Mouse (Mus musculus) thymus, adult 2 months (tissue): ENCODE results near the gene Pin1rt1. TPM values are rescaled to one million over a fixed set of nuclear protein-coding genes. Genes with fewer than 3 reads are reported as not detected.
A peak's percentile ranks its signal among the peaks of the same experiment; 100 is the strongest.

Experiments used
- DNase-seq: peaks from one replicate; pipeline ENCODE4 v3.0.0; 2021
- H3K27ac ChIP-seq: fragments of 200-500 bp; 2 replicates; pipeline ENCODE4 v1.5.1; 2012; ENCODE audit warnings: low read length, control low read depth; ENCODE audit not compliant: control insufficient read depth, insufficient read depth
- H3K27me3 ChIP-seq: fragments of 200-500 bp; 2 replicates; pipeline ENCODE4 v1.6.1; 2012; ENCODE audit warnings: mild to moderate bottlenecking, low read length, moderate library complexity, mixed read lengths; ENCODE audit not compliant: control insufficient read depth, insufficient read depth
- H3K36me3 ChIP-seq: fragments of 200-500 bp; 2 replicates; pipeline ENCODE4 v1.6.1; 2012; ENCODE audit warnings: mild to moderate bottlenecking, low read length, moderate library complexity; ENCODE audit not compliant: control insufficient read depth, insufficient read depth
- H3K4me1 ChIP-seq: fragments of 200-500 bp; replicated peaks from 2 replicates; pipeline ENCODE4 v1.6.1; 2012; ENCODE audit warnings: low read length; ENCODE audit not compliant: control insufficient read depth, insufficient read depth
- H3K4me3 ChIP-seq: fragments of 200-500 bp; 2 replicates; pipeline ENCODE4 v1.5.1; 2012; ENCODE audit warnings: mild to moderate bottlenecking, low read length, control low read depth, moderate library complexity; ENCODE audit not compliant: control insufficient read depth, insufficient read depth
- CTCF ChIP-seq: fragments of 200-500 bp; IDR thresholded peaks from 2 replicates; pipeline ENCODE4 v1.5.1; 2012; ENCODE audit warnings: mild to moderate bottlenecking, control low read depth, low read length, moderate library complexity, borderline replicate concordance; ENCODE audit not compliant: control insufficient read depth, poor library complexity, insufficient read depth; ENCODE audit errors: extremely low read depth
- POLR2A ChIP-seq: fragments of 200-500 bp; IDR thresholded peaks from 2 replicates; pipeline ENCODE4 v1.6.1; 2012; ENCODE audit warnings: mild to moderate bottlenecking, low read length, control low read depth, moderate library complexity; ENCODE audit not compliant: control insufficient read depth, poor library complexity, insufficient read depth; ENCODE audit errors: extremely low read depth
- WGBS: fragments of 180-500 bp; shearing (Covaris S2); methylation state at CpG from one replicate; pipeline ENCODE4 v1.1.7; 2018; 5-methylcytosine and 5-hydroxymethylcytosine counted together
- polyA plus RNA-seq: library from polyadenylated mRNA; depleted of rRNA; stranded (reverse); fragments of >200 nt; gene quantifications from 2 replicates; pipeline ENCODE4 v1.2.3, GENCODE M21; 2012; rRNA removed

Pin1rt1 gene
- polyA plus RNA-seq, 1 experiment: not detected

DNA sequence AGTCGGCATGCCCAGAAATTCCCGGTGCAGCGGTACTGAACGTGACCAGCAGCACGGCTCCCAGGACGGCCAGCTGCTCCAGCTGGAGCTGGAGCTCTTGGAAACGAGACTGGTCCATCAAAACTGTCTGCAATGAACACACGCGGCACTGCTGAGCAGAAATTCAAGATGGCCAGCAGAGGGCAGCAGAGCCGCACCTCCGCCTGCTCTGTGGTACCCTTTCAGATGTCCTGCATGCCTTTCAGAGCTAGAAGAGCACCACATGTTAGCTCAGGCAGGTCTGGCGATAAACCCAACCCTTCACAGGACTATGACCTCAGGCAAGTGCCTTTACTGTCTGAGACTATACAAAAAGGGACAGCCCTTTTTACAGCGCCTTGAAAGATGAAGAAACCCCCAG, 30.8 kb downstream of the Pin1rt1 start:
- 17% methylated on average over 13 of the region's 13 CpGs for WGBS
- H3K27me3 ChIP-seq: no peaks in the 10 kb centered on the region
- TF ChIP-seq CTCF: peak; percentile 97
- TF ChIP-seq POLR2A: no peak
- no peaks in the 10 kb centered on the region for H3K36me3 ChIP-seq
- no peak overlapping the region for H3K4me3 ChIP-seq
- no peak overlapping the region for H3K27ac ChIP-seq
- no peaks in the 10 kb centered on the region; the same call in 1 of the 2 replicates for H3K4me1 ChIP-seq
- DNase-seq: peak; percentile 62

DNA sequence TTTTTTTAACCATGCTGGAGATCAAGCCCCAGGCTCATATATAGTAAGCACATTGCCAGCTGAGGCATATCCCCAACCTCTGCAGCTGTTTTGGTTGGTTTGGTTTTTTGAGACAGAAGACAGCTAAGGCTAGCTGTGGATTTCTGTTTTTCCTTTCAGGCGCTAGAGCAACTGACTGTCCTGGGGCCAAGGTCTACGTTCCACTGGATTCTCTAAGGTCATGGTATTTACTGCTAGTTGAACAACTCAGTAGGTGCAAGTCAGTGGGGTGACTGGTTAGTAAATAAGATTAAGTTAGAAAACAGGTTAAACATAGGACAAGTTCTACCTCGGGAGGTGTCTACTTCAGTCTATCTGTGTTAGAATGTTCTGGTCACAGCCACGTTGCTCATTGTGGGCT, 31.4 kb downstream of the Pin1rt1 start:
- TF ChIP-seq POLR2A (no peak), CTCF (no peak)
- no peaks in the 10 kb centered on the region for H3K36me3 ChIP-seq
- no peak overlapping the region for H3K4me3 ChIP-seq
- H3K27me3 ChIP-seq: no peaks in the 10 kb centered on the region
- H3K4me1 ChIP-seq: no peaks in the 10 kb centered on the region; the same call in 1 of the 2 replicates
- 80% methylated on average over 4 of the region's 4 CpGs for WGBS
- no peak for DNase-seq
- H3K27ac ChIP-seq: no peak overlapping the region

DNA sequence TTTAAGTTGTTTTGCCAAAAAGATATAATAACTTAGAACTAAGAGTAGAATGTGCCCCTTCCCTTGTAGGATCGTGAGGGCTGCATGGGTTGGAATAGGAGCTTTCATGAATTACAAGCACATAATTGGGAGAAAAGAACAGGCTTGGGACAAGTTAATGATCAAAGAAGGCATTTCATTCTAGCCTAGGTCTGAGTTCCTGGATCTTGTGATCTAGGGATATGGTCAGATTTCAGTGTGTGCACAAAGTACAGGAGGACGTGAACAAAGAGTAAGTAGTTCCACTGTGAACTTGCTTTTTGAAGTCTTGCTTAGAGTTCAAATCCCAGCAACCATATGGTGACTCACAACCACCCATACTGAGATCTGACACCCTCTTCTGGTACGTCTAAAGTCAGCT, 38.9 kb downstream of the Pin1rt1 start:
- Histone ChIP-seq H3K27me3 (no peaks in the 10 kb centered on the region), H3K4me3 (no peak overlapping the region), H3K4me1 (no peaks in the 10 kb centered on the region), H3K27ac (no peak overlapping the region), H3K36me3 (no peaks in the 10 kb centered on the region)
- DNase-seq: no peak
- TF ChIP-seq CTCF: no peak
- no peak for TF ChIP-seq POLR2A
- 89% methylated on average over 3 of the region's 3 CpGs for WGBS

DNA sequence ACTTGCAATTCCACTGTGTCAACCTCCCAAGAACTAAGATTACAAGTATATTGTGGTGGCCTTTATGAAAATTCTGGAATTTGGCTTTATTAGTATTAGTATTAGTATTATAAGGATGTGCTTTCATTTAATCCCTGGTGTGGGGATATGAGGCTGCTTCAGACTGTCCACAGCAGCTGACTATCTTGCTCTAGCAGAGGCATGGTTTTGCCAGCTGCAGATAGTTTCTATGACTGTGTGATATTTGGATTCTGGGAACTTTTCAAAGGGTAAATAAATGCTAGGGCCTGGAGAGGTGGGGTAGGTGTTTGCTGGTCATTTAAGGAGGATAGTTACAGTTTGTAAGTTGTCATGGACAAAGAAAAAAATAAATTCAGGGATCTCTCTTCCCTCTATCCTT, 44.5 kb downstream of the Pin1rt1 start:
- H3K27me3 ChIP-seq: no peaks in the 10 kb centered on the region
- no peak for DNase-seq
- no peaks in the 10 kb centered on the region for H3K4me1 ChIP-seq
- H3K36me3 ChIP-seq: no peaks in the 10 kb centered on the region
- TF ChIP-seq POLR2A (no peak), CTCF (no peak)
- no peak overlapping the region for H3K27ac ChIP-seq
- H3K4me3 ChIP-seq: no peak overlapping the region

DNA sequence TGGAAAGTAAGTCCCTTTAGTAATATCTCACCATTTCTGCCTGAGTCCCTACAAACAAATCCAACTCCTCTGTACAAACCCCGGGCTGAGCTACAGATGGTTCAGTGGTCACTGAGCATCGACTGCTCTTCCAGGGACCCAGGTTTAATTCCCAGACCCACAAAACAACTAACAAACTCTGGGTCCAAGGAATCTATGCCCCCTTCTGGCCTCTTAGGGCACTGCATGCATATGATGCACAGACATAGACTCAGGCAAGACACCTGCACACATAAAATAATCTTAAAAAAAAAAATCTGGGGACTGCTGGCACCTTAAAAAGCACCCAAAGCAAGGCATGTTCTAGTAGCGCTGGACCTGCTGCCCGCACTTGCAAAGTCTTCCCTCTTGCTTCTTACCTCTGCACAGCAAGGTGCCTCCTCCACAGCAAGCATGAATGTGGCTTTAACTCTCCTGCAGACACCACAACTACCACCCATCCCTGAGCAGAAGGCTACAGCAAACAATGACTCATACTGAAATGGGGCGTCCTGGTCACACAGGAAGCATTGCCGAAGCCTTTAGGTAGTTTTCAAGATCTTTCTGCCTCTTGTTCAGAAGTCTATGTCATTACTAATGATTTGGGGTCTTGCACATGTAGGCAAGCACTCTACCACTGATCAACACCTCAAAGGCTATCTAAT, 46.9 kb downstream of the Pin1rt1 start:
- Histone ChIP-seq H3K36me3 (peaks cover 12% of the 10 kb centered on the region), H3K27ac (no peak overlapping the region), H3K27me3 (no peaks in the 10 kb centered on the region), H3K4me1 (no peaks in the 10 kb centered on the region), H3K4me3 (no peak overlapping the region)
- DNase-seq: no peak
- TF ChIP-seq POLR2A (no peak), CTCF (no peak)
- WGBS: 95% methylated on average over 6 of the region's 6 CpGs

Other genes with a start within 250 kb of the Pin1rt1 start
- gene Hipk3, start 221.9 kb downstream of the Pin1rt1 start, polyA plus RNA-seq: 28.5 and 28.6 TPM in 2 replicates
- gene Cstf3, start 125.9 kb downstream of the Pin1rt1 start, polyA plus RNA-seq: 15.5 and 17.4 TPM in 2 replicates
- gene Tcp11l1, start 4.2 kb downstream of the Pin1rt1 start, polyA plus RNA-seq: 1.4 and 2.0 TPM in 2 replicates
- gene Depdc7, start 26.5 kb upstream of the Pin1rt1 start, polyA plus RNA-seq: 0.56 and 0.86 TPM in 2 replicates
- gene Qser1, start 100.4 kb upstream of the Pin1rt1 start, polyA plus RNA-seq: 7.2 and 8.2 TPM in 2 replicates
- 2.4 TPM in 2 replicates for gene Prrg4, start 133.5 kb upstream of the Pin1rt1 start, polyA plus RNA-seq
- 0.77 TPM in 1 of 2 replicates, not detected in the other for gene Ccdc73, start 151.4 kb upstream of the Pin1rt1 start, polyA plus RNA-seq